Mouse (Mus musculus) lung, postnatal 10 days (tissue): Measurements from ENCODE around the gene Psmc2.

Experiments
- DNase-seq: peaks from one replicate; pipeline ENCODE4 v3.0.0; 2021

Gene Psmc2

GRCm38 (mm10) chr5:21785053-21785452, at the start of gene Psmc2, which contains the start of gene Dnajc2:
Gene Psmc2, plus strand, starts transcription at chr5:21785283.
Gene Dnajc2, minus strand, starts transcription at chr5:21785251.
- DNase-seq = peak; percentile 93

DNA sequence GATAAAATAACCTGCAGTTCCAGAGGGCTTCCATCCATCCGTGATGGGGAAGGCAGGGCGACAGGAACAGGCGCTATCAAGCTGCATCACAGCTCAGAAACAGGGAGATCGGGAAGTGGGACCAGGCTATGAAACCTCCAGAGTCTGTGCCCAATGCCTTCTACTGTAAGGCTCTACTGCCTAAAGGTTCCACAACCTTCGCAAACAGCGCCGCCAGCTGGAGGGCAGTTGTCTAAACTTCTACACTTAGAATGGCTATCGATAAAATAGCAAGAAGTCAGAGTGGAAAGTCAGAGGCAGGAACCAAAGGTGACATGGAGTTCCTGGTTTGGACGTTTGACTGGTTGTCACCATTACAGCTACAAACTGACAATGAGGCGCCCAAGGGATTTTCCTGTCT, 49.5 kb upstream of the Psmc2 start:
- DNase-seq = peak; percentile 84

- DNase-seq = no peak
These were observed 49.0 kb upstream of the Psmc2 start for GRCm38 (mm10) chr5:21736046-21736445.

DNA sequence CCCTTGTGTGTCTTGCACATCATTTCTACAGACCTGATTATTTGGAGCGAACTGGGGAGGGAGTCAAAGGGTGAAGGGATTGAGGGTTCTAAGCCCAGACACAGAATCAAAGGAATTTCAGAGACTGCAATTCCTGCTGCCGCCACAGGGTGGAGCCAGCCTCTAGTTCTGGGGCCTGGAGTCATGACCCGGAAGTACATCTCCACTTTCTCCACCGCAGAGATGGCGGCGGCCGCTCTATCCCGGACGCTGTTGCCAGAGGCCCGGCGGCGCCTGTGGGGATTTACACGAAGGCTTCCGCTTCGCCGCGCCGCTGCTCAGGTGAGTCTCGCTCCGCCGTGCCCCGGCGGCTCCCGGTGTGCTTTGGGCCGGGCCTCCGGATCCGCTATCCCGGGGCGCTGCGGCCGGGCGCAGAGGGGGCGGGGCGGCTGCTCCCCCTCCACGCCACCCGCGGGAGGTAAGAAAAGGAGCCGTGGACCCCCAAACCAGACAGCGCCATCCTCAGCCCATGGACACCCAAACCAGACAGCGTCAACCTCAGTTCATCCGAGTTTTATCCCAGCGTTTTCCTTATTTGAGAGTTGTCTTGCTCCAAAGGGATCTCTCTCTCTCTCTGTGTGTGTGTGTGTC, 48.0 kb upstream of the Psmc2 start, which contains the start of gene Pmpcb:
TSS of gene Pmpcb (plus strand) at position 186 of the 630 bp plus-strand sequence.
- peak; percentile 92 for DNase-seq

DNA sequence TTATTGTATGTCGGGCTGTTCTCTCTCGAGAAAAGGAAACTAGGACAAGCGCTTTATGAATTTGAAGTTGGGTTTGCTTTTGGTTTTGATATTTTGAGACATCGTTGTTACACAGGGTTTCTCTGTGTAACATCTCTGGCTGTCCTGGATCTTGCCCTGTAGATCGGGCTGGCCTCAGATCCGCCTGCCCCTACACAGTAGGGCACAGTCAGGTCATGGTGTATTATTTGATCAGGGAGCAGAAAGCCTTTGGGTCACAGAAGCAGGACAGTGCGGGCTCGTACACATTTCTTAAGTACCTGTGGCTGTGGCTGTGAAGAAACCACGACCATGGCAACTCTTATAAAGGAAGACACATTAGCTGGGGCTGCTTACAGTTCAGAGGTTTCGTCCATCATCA, 47.5 kb upstream of the Psmc2 start:
- DNase-seq = no peak

GRCm38 (mm10) chr5:21739120-21739519, 46.0 kb upstream of the Psmc2 start:
- DNase-seq = no peak

- DNase-seq = no peak
These were observed 45.2 kb upstream of the Psmc2 start for GRCm38 (mm10) chr5:21739881-21740280.

GRCm38 (mm10) chr5:21743606-21744005, 41.5 kb upstream of the Psmc2 start:
- DNase-seq = no peak

GRCm38 (mm10) chr5:21744651-21745050, 40.4 kb upstream of the Psmc2 start:
- no peak for DNase-seq

DNA sequence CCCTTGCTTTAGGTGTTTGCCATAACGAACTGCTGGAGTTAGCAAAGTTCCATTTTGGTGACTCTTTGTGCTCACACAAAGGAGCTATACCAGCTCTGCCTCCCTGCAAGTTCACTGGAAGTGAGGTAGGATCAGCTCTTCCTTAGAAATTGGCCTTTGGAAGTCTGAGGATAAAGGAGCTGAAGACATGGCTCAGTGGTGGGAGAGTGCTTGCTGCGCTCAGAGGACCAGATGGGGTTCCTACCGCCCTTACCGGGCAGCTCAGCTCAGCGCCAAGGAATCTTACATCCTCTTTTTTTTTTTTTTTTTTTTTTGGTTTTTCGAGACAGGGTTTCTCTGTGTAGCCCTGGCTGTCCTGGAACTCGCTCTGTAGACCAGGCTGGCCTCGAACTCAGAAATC, 39.1 kb upstream of the Psmc2 start:
- no peak for DNase-seq

DNA sequence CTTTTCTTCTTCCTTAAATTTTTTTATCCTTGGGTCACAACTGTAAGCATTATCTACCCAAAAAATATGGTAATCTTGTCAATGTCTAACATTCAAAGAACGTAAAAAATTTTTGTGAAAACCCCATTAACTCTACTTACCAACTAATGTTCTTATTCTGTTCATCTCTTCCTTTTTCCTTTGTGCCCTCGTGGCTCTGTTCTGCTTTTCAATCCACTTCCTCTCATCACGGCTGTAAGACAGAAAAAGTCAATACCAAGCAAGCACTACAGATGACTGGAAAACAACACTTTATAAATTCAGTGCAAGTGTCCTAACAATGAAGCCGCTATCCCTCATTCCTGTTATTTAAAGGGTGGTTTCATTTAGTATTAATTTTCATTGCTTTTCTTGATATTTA, 16.6 kb upstream of the Psmc2 start:
- no peak for DNase-seq

GRCm38 (mm10) chr5:21769841-21770240, 15.2 kb upstream of the Psmc2 start:
- no peak for DNase-seq

- DNase-seq = no peak
These were observed 8.6 kb upstream of the Psmc2 start for GRCm38 (mm10) chr5:21776491-21776890.

DNA sequence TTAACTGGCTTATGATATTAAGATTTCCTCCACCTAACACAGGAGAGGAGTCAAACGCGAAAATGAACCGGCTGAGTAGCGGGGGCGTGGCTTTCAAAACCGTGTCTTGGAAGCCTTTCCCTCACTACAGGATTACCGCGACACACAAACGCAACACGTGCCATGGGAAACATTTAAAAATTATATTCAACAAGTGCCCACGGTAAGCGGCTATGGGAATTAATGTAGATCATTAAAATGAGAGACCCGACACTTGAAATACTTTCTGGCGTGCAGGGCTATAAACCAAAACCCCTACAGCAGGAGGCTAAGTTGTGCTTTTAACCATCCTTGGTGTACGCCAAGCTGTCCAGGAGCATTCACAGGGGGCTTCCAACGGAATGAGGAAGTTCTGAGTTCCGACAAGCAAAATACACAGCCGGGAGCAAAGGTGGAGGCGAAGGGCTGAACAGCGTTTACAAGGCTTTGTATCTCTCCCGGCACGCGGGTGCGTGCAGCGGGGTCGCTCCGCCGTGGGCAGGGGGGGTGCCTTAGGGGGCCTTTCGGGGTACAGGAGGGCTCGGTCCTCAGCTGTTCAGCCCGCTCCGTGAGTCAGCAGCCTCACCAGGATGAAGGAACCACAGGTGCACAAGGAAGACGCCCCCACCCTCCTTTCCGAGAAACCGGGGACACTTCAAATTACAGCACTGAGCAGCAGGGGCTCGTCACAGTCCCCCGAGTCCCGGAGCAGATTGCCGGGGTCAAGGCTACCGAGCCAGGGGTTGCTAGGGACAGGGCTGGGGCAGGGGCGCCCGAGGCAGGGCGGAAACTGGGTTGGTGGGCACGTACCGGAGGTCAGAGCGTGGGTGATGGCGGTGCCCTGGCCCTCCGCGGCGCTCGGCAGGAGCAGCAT, 676 bp upstream of the Psmc2 start:
- DNase-seq = peak; percentile 24

- no peak for DNase-seq
These were observed 693 bp downstream of the Psmc2 start for GRCm38 (mm10) chr5:21785776-21786175.

GRCm38 (mm10) chr5:21786258-21787185, 1.4 kb downstream of the Psmc2 start:
- DNase-seq = peak; percentile 96

DNA sequence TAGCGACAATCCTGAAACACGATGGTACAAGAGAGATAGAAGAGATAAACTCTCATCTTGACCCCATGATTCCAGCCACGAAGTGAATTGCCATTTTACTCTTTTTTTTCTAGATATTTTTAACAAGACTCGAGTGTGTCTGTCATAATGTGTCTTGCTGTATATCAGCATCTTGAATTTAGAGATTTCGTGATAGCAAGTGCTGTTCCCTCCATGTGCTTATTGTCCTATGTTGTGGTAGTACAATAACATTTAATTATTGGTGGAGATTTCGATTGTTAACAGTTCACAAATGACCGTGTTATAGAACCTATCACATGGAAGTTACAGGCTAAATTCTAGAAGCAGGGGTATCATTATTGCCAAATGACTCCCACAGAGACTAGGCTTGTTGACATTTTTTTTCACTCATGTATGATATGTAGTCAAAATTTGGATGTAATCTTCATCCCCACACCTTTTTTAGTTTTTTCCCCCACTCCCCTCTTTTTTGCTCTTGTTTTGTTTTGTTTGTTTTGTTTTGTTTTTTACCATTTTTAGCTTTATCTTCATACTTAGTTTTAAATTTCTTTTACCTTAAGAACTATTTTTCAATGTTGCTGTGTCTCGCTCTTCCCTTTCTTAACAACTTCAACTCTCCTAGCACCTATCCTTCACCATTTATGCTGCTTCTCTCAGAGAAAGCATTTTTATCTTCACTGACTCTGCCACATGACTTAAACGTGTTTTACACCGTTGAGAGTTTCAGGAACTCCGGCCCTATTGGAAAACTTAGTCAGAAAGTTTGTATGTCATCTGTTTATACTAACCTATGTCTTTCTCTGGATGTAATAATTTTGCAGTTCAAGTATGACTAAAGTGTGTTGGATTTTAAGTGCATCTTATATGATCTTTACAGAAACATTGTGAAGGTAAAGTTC, 2.4 kb downstream of the Psmc2 start:
- no peak for DNase-seq

GRCm38 (mm10) chr5:21789061-21789460, 4.0 kb downstream of the Psmc2 start:
- no peak for DNase-seq

DNA sequence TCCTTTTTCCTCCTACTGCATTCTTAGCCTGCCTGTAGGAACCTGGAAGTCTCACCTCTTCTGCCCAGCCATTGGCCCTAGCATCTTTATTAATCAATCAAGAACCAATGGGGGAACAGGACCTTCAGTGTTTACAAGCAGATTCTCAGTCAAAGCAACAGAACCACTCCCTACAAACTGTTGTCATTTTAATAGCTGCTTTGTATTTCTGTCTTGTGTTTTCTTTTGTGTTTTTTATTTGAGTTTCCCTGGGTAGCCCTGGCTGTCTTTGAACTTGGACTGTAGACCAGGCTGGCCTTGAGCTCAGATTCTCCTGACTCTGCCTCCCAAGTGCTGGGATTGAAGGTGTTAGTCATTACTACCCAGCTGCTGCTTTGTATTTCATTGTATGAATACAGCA, 7.1 kb downstream of the Psmc2 start:
- no peak for DNase-seq

GRCm38 (mm10) chr5:21802907-21803306, 17.8 kb downstream of the Psmc2 start:
- no peak for DNase-seq

DNA sequence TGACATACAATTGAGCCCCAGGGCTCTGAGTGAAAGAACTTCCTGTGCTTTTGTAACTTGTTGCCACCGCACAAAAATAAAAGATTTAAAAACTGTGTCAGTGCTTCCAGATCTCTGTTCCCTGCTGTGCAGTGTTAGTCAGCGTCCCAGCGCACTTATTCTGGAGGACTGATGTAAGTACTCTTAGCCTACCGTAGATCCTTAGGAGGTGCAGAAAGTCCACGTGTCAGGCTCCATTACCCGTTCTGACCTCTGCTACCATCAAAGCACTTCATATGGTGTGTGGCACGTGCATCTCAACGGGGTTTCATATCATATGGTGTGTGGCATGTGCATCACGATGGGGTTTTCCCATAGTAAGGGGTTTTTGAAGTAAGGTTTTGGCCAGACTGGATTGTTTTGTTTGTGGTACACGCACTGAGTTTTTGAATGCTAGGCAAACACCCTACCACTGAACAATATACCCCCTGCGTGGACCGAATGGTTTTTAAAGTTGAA, 18.7 kb downstream of the Psmc2 start:
- DNase-seq = no peak

- DNase-seq = no peak
These were observed 19.8 kb downstream of the Psmc2 start for GRCm38 (mm10) chr5:21804837-21805236.
